In the genomic region with DNA sequence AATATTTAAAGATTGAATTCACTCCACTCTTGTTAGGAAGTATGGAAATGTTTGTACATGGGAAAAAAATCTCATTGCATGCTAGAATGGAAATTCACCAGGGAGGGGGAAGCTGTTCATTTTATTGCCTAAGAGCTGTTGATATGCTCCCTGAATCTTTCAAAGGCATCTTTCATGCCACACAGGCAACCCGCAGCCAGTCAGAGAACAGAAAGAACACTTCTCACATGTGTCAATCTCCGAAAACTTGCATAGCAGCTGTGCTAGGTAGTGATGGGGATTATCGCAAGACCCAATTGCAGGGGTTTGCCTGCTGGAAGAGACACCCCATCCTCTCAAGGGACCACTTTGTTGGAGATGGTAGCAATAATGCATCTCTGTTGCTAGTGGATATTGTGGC, we compare ENCODE assay signal across 10 mouse cellular contexts. TPM values are rescaled to one million over a fixed set of nuclear protein-coding genes. Genes with fewer than 3 reads are reported as not detected.
DNase-seq lines count a peak whose midpoint lies in the region; ATAC-seq and TF ChIP-seq lines count a peak whose summit lies in the region.
"Had no signal": no experiment of that assay in that cellular context is flagged by ENCODE, and none has a peak within 500 bp of the region (broad histone marks: within the 10 kb centered on the region; RNA-seq: fewer than 3 reads in every experiment).

No protein-coding gene starts in this region.

- no peak for DNase-seq in kidney, adult 8-10 months
- peak; percentile 64 for DNase-seq in brain, adult 2 months (ENCODE audit: low read depth, low spot score)
- peak; percentile 39 for DNase-seq in cerebellum, adult 9-10 months
- DNase-seq in layer of hippocampus, postnatal 36 days: peak; percentile 34 to 41
- no peak for DNase-seq in spleen, postnatal 10 days (ENCODE audit: low spot score in 2 of 2)
- DNase-seq in thymus, adult 18-20 months: no peak

- H3K4me1 ChIP-seq in kidney, embryonic 15.5 days: peaks cover 8% of the 10 kb centered on the region
- H3K4me1 ChIP-seq in intestine, postnatal 0 days (replicated peaks; ENCODE audit: control insufficient read depth, insufficient read depth, low read length): no peaks in the 10 kb centered on the region

- H3K9ac ChIP-seq in kidney, embryonic 15.5 days: no peak overlapping the region
- H3K9ac ChIP-seq in intestine, postnatal 0 days (ENCODE audit: low read depth, low read length): no peak overlapping the region

- no peak overlapping the region for H3K4me3 ChIP-seq in kidney, embryonic 15.5 days (replicated peaks)
- no peak overlapping the region for H3K4me3 ChIP-seq in intestine, postnatal 0 days (ENCODE audit: low read depth, low read length)

- no peak for ATAC-seq in kidney, embryonic 15.5 days (replicated peaks; ENCODE audit: low FRiP score)
- ATAC-seq in intestine, postnatal 0 days: no peak

- H3K4me2 ChIP-seq in kidney, embryonic 15.5 days: no peak overlapping the region
- no peak overlapping the region for H3K4me2 ChIP-seq in intestine, postnatal 0 days (replicated peaks; ENCODE audit: low read depth)

- H3K27me3 ChIP-seq in kidney, embryonic 15.5 days: no peaks in the 10 kb centered on the region
- H3K27me3 ChIP-seq in intestine, postnatal 0 days (replicated peaks; ENCODE audit: control insufficient read depth, insufficient read depth, low read length): no peaks in the 10 kb centered on the region

- no peaks in the 10 kb centered on the region for H3K9me3 ChIP-seq in kidney, embryonic 15.5 days (replicated peaks)
- H3K9me3 ChIP-seq in intestine, postnatal 0 days (ENCODE audit: control insufficient read depth): no peaks in the 10 kb centered on the region

- no peaks in the 10 kb centered on the region for H3K36me3 ChIP-seq in kidney, embryonic 15.5 days
- no peaks in the 10 kb centered on the region for H3K36me3 ChIP-seq in intestine, postnatal 0 days (ENCODE audit: control insufficient read depth, insufficient read depth)

- no peak for TF ChIP-seq CTCF in intestine, postnatal 0 days (IDR thresholded peaks at IDR 0.05; ENCODE audit: low read depth)

- 0 out of 2 replicates have a peak overlapping the region, but pooled peaks have one; percentile 45 for H3K27ac ChIP-seq in kidney, embryonic 15.5 days
- H3K27ac ChIP-seq in intestine, postnatal 0 days (ENCODE audit: low read depth, low read length): no peak overlapping the region
- H3K27ac ChIP-seq: macrophage had no signal

- 86% methylated on average over 3 of the region's 3 CpGs for WGBS in kidney, embryonic 15.5 days
- 92% methylated on average over 3 of the region's 3 CpGs for WGBS in intestine, postnatal 0 days

RNA-seq across cellular contexts. Expression of a gene that starts 8.9 kb away (rescaled TPM):
- not detected in 2 replicates for polyA plus RNA-seq in kidney, embryonic 15.5 days (2015; fragmentation: Nextera tagmentation; extraction: Ambion mirVana)
- not detected for total RNA-seq in layer of hippocampus, postnatal 36 days (2021)
- not detected in 2 replicates for polyA plus RNA-seq in intestine, postnatal 0 days (2015; fragmentation: Nextera tagmentation; extraction: Ambion mirVana)
- total RNA-seq: gastrocnemius, postnatal 36 days had no signal
- polyA plus RNA-seq: macrophage had no signal

Comparison
In these comparisons a context has a peak if more than half of its experiments do, and no peak if none do; other contexts are left out.
1. DNase-seq: peak in brain, adult 2 months (single experiment), cerebellum, adult 9-10 months (single experiment) and layer of hippocampus, postnatal 36 days (2 of 2); none in kidney, adult 8-10 months (0 of 2), spleen, postnatal 10 days (0 of 2) and thymus, adult 18-20 months (0 of 2).